Mouse (Mus musculus): ENCODE data around the gene Cenpu. TPM values are rescaled to one million over a fixed set of nuclear protein-coding genes. Genes with fewer than 3 reads are reported as not detected.
"Not testable (repeated sequence)": the region's sequence is repeated elsewhere in the genome, so short reads cannot be mapped to it uniquely, and the experiment has no call there.

Gene Cenpu
- polyA plus RNA-seq, 1 experiment from 2014 or later = 12.5 TPM

DNA sequence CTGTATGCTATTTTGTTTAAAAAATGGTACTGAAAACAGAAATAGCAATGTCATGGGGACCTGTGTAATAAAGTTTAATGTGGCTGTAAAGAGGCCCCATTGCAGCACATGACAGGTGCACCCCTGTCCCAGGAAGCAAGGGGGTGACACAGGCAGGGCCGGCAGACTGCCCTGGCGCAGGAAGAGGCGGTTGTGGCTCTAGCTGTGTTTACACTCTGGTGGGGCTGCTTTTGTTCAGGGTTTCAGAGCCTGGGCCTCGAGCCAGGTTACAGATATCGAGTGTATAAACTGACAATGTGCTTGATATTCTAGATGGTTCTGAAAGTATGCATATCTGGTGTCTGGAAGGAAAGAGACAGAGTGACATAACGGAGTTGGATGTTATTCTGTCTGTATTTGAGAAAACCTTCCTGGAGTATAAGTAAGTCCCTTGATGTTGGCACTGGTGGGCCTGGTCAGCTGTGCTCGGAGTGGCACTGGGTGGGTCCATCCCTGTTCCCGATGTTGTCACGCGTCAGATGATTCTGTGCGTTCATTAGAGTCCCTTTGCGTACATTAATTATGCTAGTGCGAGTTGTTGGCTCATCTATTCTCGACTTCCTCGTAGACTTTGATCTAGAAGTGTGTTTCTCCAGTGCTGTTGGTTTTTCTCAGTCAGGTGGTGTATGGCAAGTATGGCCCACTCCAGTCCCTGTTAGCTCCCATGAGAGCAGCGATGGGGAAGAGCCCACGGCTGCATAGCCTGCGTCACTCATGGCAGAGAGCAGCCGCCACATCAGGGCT, 18.0 kb downstream of the Cenpu start:
- no peaks in the 10 kb centered on the region for H3K4me1 ChIP-seq (ENCODE audit: control insufficient read depth in 2 of 2, insufficient read depth in 2 of 2, low read length in 2 of 2)
- H3K9ac ChIP-seq (ENCODE audit: low read length) = no peak overlapping the region
- ATAC-seq (ENCODE audit: insufficient number of reproducible peaks, insufficient read depth, low FRiP score, low read depth) = no peak
- H3K4me2 ChIP-seq (ENCODE audit: low read length) = no peak overlapping the region
- H3K9me3 ChIP-seq (ENCODE audit: control insufficient read depth, low read length) = no peaks in the 10 kb centered on the region
- WGBS = 81% methylated on average over 19 of the region's 19 CpGs
- H3K27ac ChIP-seq (replicated peaks in 1 of 2; ENCODE audit: control insufficient read depth in 1 of 2, insufficient read depth in 1 of 2, low read depth in 2 of 2, low read length in 2 of 2) = no peak overlapping the region
- no peak overlapping the region for H3K4me3 ChIP-seq (ENCODE audit: control insufficient read depth in 1 of 2, insufficient read depth in 1 of 2, low read depth in 1 of 2, low read length in 2 of 2)
- H3K36me3 ChIP-seq (ENCODE audit: control insufficient read depth, insufficient read depth, low read length) = peaks cover 35% of the 10 kb centered on the region
- H3K27me3 ChIP-seq (ENCODE audit: control insufficient read depth, insufficient read depth, low read length) = no peaks in the 10 kb centered on the region

DNA sequence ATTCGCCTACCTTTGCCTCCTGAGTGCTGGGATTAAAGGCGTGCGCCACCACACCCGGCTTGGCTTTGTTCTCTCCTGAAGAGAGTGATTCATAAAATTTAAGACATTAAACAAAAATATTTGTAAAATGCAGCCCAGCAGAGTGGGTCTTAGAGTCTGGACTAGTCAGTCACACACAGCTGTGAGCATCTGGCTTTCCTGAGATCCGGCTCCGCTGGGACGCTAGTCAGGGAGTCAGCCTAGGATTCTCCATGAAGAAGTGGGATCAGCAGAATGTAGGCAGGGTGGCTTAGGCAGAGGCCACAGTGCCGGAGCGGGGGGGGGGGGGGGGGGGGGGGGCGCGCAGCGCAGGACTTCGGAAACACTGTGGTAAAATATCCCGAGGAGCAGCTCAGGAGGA, 18.8 kb downstream of the Cenpu start:
- Histone ChIP-seq H3K27ac (replicated peaks in 1 of 2; ENCODE audit: control insufficient read depth in 1 of 2, insufficient read depth in 1 of 2, low read depth in 2 of 2, low read length in 2 of 2) (no peak overlapping the region), H3K4me1 (ENCODE audit: control insufficient read depth in 2 of 2, insufficient read depth in 2 of 2, low read length in 2 of 2) (no peaks in the 10 kb centered on the region), H3K36me3 (ENCODE audit: control insufficient read depth, insufficient read depth, low read length) (peaks cover 36% of the 10 kb centered on the region), H3K4me3 (ENCODE audit: control insufficient read depth in 1 of 2, insufficient read depth in 1 of 2, low read depth in 1 of 2, low read length in 2 of 2) (no peak overlapping the region), H3K9ac (ENCODE audit: low read length) (no peak overlapping the region), H3K4me2 (ENCODE audit: low read length) (no peak overlapping the region), H3K27me3 (ENCODE audit: control insufficient read depth, insufficient read depth, low read length) (no peaks in the 10 kb centered on the region), H3K9me3 (ENCODE audit: control insufficient read depth, low read length) (no peaks in the 10 kb centered on the region)
- WGBS = 93% methylated on average over 10 of the region's 14 CpGs
- no peak for ATAC-seq (ENCODE audit: insufficient number of reproducible peaks, insufficient read depth, low FRiP score, low read depth)

DNA sequence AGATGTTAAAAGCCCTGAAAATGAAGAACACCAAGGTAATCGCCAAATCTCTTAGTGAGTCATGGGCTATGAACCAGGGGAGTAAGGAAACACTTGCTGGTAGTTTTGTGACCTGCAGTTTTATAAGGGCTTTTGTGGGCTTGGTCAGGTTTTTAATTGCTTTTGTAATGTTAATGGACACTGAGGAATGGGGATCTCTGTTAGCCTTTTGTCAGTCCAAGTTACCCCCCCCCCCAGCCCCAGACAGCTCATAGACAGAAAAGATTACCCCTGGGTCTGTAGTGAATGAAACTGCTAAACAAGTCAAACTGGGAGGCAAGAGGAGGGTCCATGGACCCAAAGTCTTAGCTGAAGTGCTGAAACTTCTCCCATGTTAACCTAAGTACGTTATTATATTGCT, 21.6 kb downstream of the Cenpu start:
- peaks cover 59% of the 10 kb centered on the region for H3K36me3 ChIP-seq (ENCODE audit: control insufficient read depth, insufficient read depth, low read length)

DNA sequence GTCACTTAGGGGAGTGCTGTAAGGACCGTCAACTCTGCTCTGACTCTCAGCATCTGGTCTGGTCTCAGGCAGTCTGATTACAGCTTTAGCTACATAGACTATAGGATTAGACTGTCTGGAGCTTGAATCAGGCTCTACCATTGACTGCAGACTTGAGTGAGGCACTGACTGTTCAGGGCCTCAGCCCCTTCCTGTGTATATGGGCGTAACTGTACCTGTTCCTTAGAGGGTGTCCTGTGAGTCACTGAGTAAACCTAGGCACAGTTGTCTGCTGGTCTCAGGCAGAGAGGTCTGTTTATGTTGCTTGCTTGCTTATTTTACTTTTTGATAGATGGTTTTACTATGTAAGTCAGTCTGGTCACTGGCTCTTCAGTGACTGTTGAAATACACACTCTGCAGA, 22.1 kb downstream of the Cenpu start:
- no peaks in the 10 kb centered on the region for H3K27me3 ChIP-seq (ENCODE audit: control insufficient read depth, insufficient read depth, low read length)
- H3K4me1 ChIP-seq (ENCODE audit: control insufficient read depth in 2 of 2, insufficient read depth in 2 of 2, low read length in 2 of 2) = no peaks in the 10 kb centered on the region
- no peak overlapping the region for H3K4me2 ChIP-seq (ENCODE audit: low read length)
- no peak overlapping the region for H3K4me3 ChIP-seq (ENCODE audit: control insufficient read depth in 1 of 2, insufficient read depth in 1 of 2, low read depth in 1 of 2, low read length in 2 of 2)
- H3K9me3 ChIP-seq (ENCODE audit: control insufficient read depth, low read length) = no peaks in the 10 kb centered on the region
- H3K36me3 ChIP-seq (ENCODE audit: control insufficient read depth, insufficient read depth, low read length) = peaks cover 64% of the 10 kb centered on the region
- no peak for ATAC-seq (ENCODE audit: insufficient number of reproducible peaks, insufficient read depth, low FRiP score, low read depth)
- WGBS = 82% methylated on average over 2 of the region's 2 CpGs
- H3K9ac ChIP-seq (ENCODE audit: low read length) = no peak overlapping the region
- no peak overlapping the region for H3K27ac ChIP-seq (replicated peaks in 1 of 2; ENCODE audit: control insufficient read depth in 1 of 2, insufficient read depth in 1 of 2, low read depth in 2 of 2, low read length in 2 of 2)

More for the DNA sequence above, 21.6 kb downstream of the Cenpu start:
- no peak for ATAC-seq (ENCODE audit: insufficient number of reproducible peaks, insufficient read depth, low FRiP score, low read depth)
- 96% methylated on average over 2 of the region's 2 CpGs for WGBS
- Histone ChIP-seq H3K4me2 (ENCODE audit: low read length) (no peak overlapping the region), H3K4me3 (ENCODE audit: control insufficient read depth in 1 of 2, insufficient read depth in 1 of 2, low read depth in 1 of 2, low read length in 2 of 2) (no peak overlapping the region), H3K27ac (replicated peaks in 1 of 2; ENCODE audit: control insufficient read depth in 1 of 2, insufficient read depth in 1 of 2, low read depth in 2 of 2, low read length in 2 of 2) (no peak overlapping the region), H3K9ac (ENCODE audit: low read length) (no peak overlapping the region), H3K27me3 (ENCODE audit: control insufficient read depth, insufficient read depth, low read length) (no peaks in the 10 kb centered on the region), H3K4me1 (ENCODE audit: control insufficient read depth in 2 of 2, insufficient read depth in 2 of 2, low read length in 2 of 2) (no peaks in the 10 kb centered on the region), H3K9me3 (ENCODE audit: control insufficient read depth, low read length) (no peaks in the 10 kb centered on the region)

DNA sequence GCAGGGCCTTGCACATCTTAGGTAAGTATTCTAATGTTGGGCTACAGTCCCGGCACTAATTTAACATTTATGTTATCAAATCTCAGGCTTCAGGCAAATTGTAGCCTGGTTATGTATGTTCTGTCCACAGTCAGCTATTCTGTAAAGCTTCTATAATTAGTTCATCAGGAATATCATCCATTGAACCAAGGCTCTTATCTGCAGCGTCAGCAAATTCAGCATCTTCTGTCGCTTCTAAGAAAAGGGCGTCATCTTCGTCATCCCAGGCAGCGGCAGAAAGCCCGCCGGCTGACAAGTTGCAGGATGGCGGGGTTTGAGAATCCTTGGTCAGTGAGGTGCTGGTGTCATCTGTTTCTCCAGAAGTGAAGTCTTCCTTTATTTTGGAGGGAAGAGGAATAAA, 27.0 kb downstream of the Cenpu start:
- no peak for ATAC-seq (ENCODE audit: insufficient number of reproducible peaks, insufficient read depth, low FRiP score, low read depth)
- H3K27ac ChIP-seq (replicated peaks in 1 of 2; ENCODE audit: control insufficient read depth in 1 of 2, insufficient read depth in 1 of 2, low read depth in 2 of 2, low read length in 2 of 2) = no peak overlapping the region
- peaks cover 0 to 2% of the 10 kb centered on the region in 2 experiments; a peak in 1 of 4 replicates for H3K4me1 ChIP-seq (ENCODE audit: control insufficient read depth in 2 of 2, insufficient read depth in 2 of 2, low read length in 2 of 2)
- H3K27me3 ChIP-seq (ENCODE audit: control insufficient read depth, insufficient read depth, low read length) = no peaks in the 10 kb centered on the region
- H3K9ac ChIP-seq (ENCODE audit: low read length) = no peak overlapping the region
- H3K4me2 ChIP-seq (ENCODE audit: low read length) = no peak overlapping the region
- H3K36me3 ChIP-seq (ENCODE audit: control insufficient read depth, insufficient read depth, low read length) = peaks cover 82% of the 10 kb centered on the region
- H3K4me3 ChIP-seq (ENCODE audit: control insufficient read depth in 1 of 2, insufficient read depth in 1 of 2, low read depth in 1 of 2, low read length in 2 of 2) = no peak overlapping the region
- 90% methylated on average over 9 of the region's 9 CpGs for WGBS
- no peaks in the 10 kb centered on the region for H3K9me3 ChIP-seq (ENCODE audit: control insufficient read depth, low read length)

DNA sequence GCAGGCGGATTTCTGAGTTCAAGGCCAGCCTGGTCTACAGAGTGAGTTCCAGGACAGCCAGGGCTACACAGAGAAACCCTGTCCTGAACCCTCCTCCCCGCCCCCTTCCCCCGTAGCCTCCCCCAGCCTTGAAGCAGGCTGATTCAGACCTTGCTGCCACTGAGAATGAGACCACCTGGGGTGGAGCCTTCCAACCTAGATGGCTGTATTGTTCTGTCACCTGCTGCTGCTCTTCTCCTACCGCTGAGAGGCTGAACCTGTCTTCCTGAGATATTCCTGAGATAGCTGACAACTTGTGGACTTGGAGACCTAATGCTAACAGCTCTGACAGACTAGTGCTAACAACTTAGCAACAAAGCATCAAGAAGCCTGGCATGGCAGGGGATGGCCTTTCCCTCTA, 32.5 kb downstream of the Cenpu start:
- not testable (repeated sequence) for H3K27me3 ChIP-seq (ENCODE audit: control insufficient read depth, insufficient read depth, low read length); ATAC-seq (ENCODE audit: insufficient number of reproducible peaks, insufficient read depth, low FRiP score, low read depth); H3K9me3 ChIP-seq (ENCODE audit: control insufficient read depth, low read length); H3K4me2 ChIP-seq (ENCODE audit: low read length); H3K9ac ChIP-seq (ENCODE audit: low read length); H3K27ac ChIP-seq (replicated peaks in 1 of 2; ENCODE audit: control insufficient read depth in 1 of 2, insufficient read depth in 1 of 2, low read depth in 2 of 2, low read length in 2 of 2); H3K4me3 ChIP-seq (ENCODE audit: control insufficient read depth in 1 of 2, insufficient read depth in 1 of 2, low read depth in 1 of 2, low read length in 2 of 2); H3K4me1 ChIP-seq (ENCODE audit: control insufficient read depth in 2 of 2, insufficient read depth in 2 of 2, low read length in 2 of 2)
- WGBS = 60% methylated on average over 4 of the region's 4 CpGs
- peaks cover 36% of the 10 kb centered on the region for H3K36me3 ChIP-seq (ENCODE audit: control insufficient read depth, insufficient read depth, low read length)

DNA sequence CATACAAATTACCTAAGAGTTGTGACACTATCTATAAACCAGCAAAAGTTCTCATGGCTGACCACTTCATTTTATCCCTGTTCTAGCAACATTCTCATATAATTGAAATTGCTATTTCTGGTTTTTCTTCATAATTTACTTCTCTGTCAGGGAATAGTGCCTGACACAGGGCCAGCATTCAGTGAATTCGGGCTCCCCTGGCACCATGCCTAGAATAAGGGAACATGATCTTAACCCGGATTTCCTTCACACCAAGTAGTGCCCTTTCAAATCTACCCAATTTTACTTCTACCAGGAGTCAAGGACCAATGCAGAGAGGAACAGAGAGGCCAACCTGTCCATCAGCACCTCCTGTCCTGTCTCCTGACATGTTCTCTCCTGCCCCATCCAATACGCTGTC, 33.7 kb downstream of the Cenpu start:
- Histone ChIP-seq H3K4me3 (ENCODE audit: control insufficient read depth in 1 of 2, insufficient read depth in 1 of 2, low read depth in 1 of 2, low read length in 2 of 2) (no peak overlapping the region), H3K27ac (replicated peaks in 1 of 2; ENCODE audit: control insufficient read depth in 1 of 2, insufficient read depth in 1 of 2, low read depth in 2 of 2, low read length in 2 of 2) (no peak overlapping the region), H3K4me1 (ENCODE audit: control insufficient read depth in 2 of 2, insufficient read depth in 2 of 2, low read length in 2 of 2) (peaks cover 0 to 2% of the 10 kb centered on the region in 2 experiments; a peak in 1 of 4 replicates), H3K9ac (ENCODE audit: low read length) (no peak overlapping the region), H3K9me3 (ENCODE audit: control insufficient read depth, low read length) (no peaks in the 10 kb centered on the region), H3K27me3 (ENCODE audit: control insufficient read depth, insufficient read depth, low read length) (no peaks in the 10 kb centered on the region), H3K4me2 (ENCODE audit: low read length) (no peak overlapping the region), H3K36me3 (ENCODE audit: control insufficient read depth, insufficient read depth, low read length) (peaks cover 24% of the 10 kb centered on the region)
- WGBS = 64% methylated on average over 3 of the region's 3 CpGs
- no peak for ATAC-seq (ENCODE audit: insufficient number of reproducible peaks, insufficient read depth, low FRiP score, low read depth)

DNA sequence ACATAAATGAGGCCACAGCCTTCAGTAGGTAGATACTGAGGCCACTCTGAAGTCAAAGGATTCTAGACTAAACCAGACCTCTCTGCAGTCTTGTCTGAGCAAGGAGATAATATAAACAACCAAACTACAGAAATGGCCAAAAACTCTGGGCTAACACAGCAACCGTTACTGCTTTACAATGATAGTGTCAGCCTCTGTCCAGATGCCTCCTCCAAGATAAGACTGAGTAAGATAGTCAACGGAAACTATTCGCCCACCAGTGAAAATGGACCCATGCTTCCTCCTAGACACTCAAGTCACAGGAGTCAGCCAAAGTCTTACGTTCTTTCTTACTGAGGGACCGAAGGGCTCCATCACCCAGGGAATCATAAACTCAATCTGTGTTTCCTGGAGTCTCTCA, 36.1 kb downstream of the Cenpu start:
- no peak overlapping the region for H3K4me3 ChIP-seq (ENCODE audit: control insufficient read depth in 1 of 2, insufficient read depth in 1 of 2, low read depth in 1 of 2, low read length in 2 of 2)
- no peaks in the 10 kb centered on the region for H3K27me3 ChIP-seq (ENCODE audit: control insufficient read depth, insufficient read depth, low read length)
- 69% methylated on average over 5 of the region's 5 CpGs for WGBS
- H3K9ac ChIP-seq (ENCODE audit: low read length) = no peak overlapping the region
- no peak for ATAC-seq (ENCODE audit: insufficient number of reproducible peaks, insufficient read depth, low FRiP score, low read depth)
- H3K4me2 ChIP-seq (ENCODE audit: low read length) = no peak overlapping the region
- no peaks in the 10 kb centered on the region; a peak in 1 of 4 replicates for H3K4me1 ChIP-seq (ENCODE audit: control insufficient read depth in 2 of 2, insufficient read depth in 2 of 2, low read length in 2 of 2)
- no peak overlapping the region for H3K27ac ChIP-seq (replicated peaks in 1 of 2; ENCODE audit: control insufficient read depth in 1 of 2, insufficient read depth in 1 of 2, low read depth in 2 of 2, low read length in 2 of 2)
- H3K36me3 ChIP-seq (ENCODE audit: control insufficient read depth, insufficient read depth, low read length) = peaks cover 8% of the 10 kb centered on the region
- H3K9me3 ChIP-seq (ENCODE audit: control insufficient read depth, low read length) = no peaks in the 10 kb centered on the region
